Mouse (Mus musculus) forebrain, embryonic 11.5 days (tissue): ENCODE data around the gene Ttn. TPM values are rescaled to one million over a fixed set of nuclear protein-coding genes. Genes with fewer than 3 reads are reported as not detected.

Experiments
- ATAC-seq: fragments of 200-750 bp; cut with Nextera tagmentation; replicated peaks from 2 replicates; pipeline ENCODE4 v1.8.0; 2017; ENCODE audit warnings: moderate TSS enrichment; ENCODE audit not compliant: low FRiP score
- DNase-seq: peaks from one replicate; pipeline ENCODE4 v3.0.0-alpha.2; 2017; ENCODE audit warnings: low spot score
- H3K27ac ChIP-seq: fragments of 300-500 bp; sonication (generic); 2 replicates; pipeline ENCODE4 v1.5.1; 2014; ENCODE audit warnings: low read depth, low read length
- H3K27me3 ChIP-seq: fragments of 300-500 bp; sonication (generic); 2 replicates; pipeline ENCODE4 v1.6.1; 2014; ENCODE audit warnings: mild to moderate bottlenecking, low read length, mixed read lengths; ENCODE audit not compliant: control insufficient read depth, insufficient read depth
- H3K36me3 ChIP-seq: fragments of 300-500 bp; sonication (generic); 2 replicates; pipeline ENCODE4 v1.6.1; 2014; ENCODE audit warnings: mild to moderate bottlenecking, low read length, moderate library complexity, mixed read lengths; ENCODE audit not compliant: control insufficient read depth, insufficient read depth
- H3K4me1 ChIP-seq: fragments of 300-500 bp; sonication (generic); replicated peaks from 2 replicates; pipeline ENCODE4 v1.6.1; 2014; ENCODE audit warnings: low read length, mixed read lengths; ENCODE audit not compliant: control insufficient read depth, insufficient read depth
- H3K4me2 ChIP-seq: fragments of 300-500 bp; sonication (generic); 2 replicates; pipeline ENCODE4 v1.6.1; 2014; ENCODE audit warnings: low read depth, mild to moderate bottlenecking, low read length, moderate library complexity, mixed read lengths; ENCODE audit not compliant: severe bottlenecking
- H3K4me3 ChIP-seq: fragments of 300-500 bp; sonication (generic); 2 replicates; pipeline ENCODE4 v1.5.1; 2014; ENCODE audit warnings: low read depth, low read length
- H3K9ac ChIP-seq: fragments of 300-500 bp; sonication (generic); 2 replicates; pipeline ENCODE4 v1.6.1; 2014; ENCODE audit warnings: low read length
- H3K9me3 ChIP-seq: fragments of 300-500 bp; sonication (generic); 2 replicates; pipeline ENCODE4 v1.6.1; 2016; ENCODE audit warnings: low read length, mixed read lengths; ENCODE audit not compliant: control insufficient read depth
- WGBS: fragments of 180-500 bp; shearing (Covaris S2); extraction: QIAGEN DNeasy Blood & Tissue Kit; methylation state at CpG from one replicate; pipeline ENCODE4 v1.1.7; 2014; 5-methylcytosine and 5-hydroxymethylcytosine counted together
- polyA plus RNA-seq: library from polyadenylated mRNA; unstranded; fragments of >200 nt; fragmentation: Nextera tagmentation; extraction: Ambion mirVana; gene quantifications from 2 replicates; pipeline ENCODE4 v1.2.1, GENCODE M21; 2014

Gene Ttn
- polyA plus RNA-seq, 1 experiment from 2014 or later = 0.04 TPM

- Histone ChIP-seq H3K36me3 (no peaks in the 10 kb centered on the region), H3K27ac (no peak overlapping the region), H3K9ac (no peak overlapping the region), H3K4me3 (no peak overlapping the region), H3K4me2 (no peak overlapping the region), H3K27me3 (no peaks in the 10 kb centered on the region), H3K4me1 (no peaks in the 10 kb centered on the region), H3K9me3 (no peaks in the 10 kb centered on the region)
- ATAC-seq (no peak), DNase-seq (no peak)
- WGBS = 92% methylated on average over 24 of the region's 24 CpGs
These were observed 80.8 kb downstream of the Ttn start for GRCm38 (mm10) chr2:76901476-76902086.

GRCm38 (mm10) chr2:76899886-76900285 lies 82.5 kb downstream of the Ttn start:
- Histone ChIP-seq H3K4me2 (no peak overlapping the region), H3K27me3 (no peaks in the 10 kb centered on the region), H3K9ac (no peak overlapping the region), H3K36me3 (no peaks in the 10 kb centered on the region), H3K9me3 (no peaks in the 10 kb centered on the region), H3K4me3 (no peak overlapping the region), H3K4me1 (no peaks in the 10 kb centered on the region), H3K27ac (no peak overlapping the region)
- DNase-seq (no peak), ATAC-seq (no peak)
- 96% methylated on average over 11 of the region's 11 CpGs for WGBS

- H3K9me3 ChIP-seq = no peaks in the 10 kb centered on the region
- H3K27ac ChIP-seq = no peak overlapping the region
- 89% methylated on average over 8 of the region's 8 CpGs for WGBS
- H3K27me3 ChIP-seq = no peaks in the 10 kb centered on the region
- H3K9ac ChIP-seq = no peak overlapping the region
- no peak overlapping the region for H3K4me2 ChIP-seq
- H3K36me3 ChIP-seq = no peaks in the 10 kb centered on the region
- H3K4me3 ChIP-seq = no peak overlapping the region
- DNase-seq (no peak), ATAC-seq (no peak)
- H3K4me1 ChIP-seq = no peaks in the 10 kb centered on the region
These were observed 85.4 kb downstream of the Ttn start for GRCm38 (mm10) chr2:76896990-76897389.

- Histone ChIP-seq H3K4me1 (no peaks in the 10 kb centered on the region), H3K27me3 (no peaks in the 10 kb centered on the region), H3K4me3 (no peak overlapping the region), H3K36me3 (no peaks in the 10 kb centered on the region), H3K9ac (no peak overlapping the region), H3K9me3 (no peaks in the 10 kb centered on the region), H3K4me2 (no peak overlapping the region), H3K27ac (no peak overlapping the region)
- WGBS = 90% methylated on average over 4 of the region's 4 CpGs
- no peak for DNase-seq
- no peak for ATAC-seq
These were observed 87.0 kb downstream of the Ttn start for GRCm38 (mm10) chr2:76895327-76895726.

- Histone ChIP-seq H3K4me1 (no peaks in the 10 kb centered on the region), H3K27ac (no peak overlapping the region), H3K9me3 (no peaks in the 10 kb centered on the region), H3K4me3 (no peak overlapping the region), H3K36me3 (no peaks in the 10 kb centered on the region), H3K9ac (no peak overlapping the region), H3K27me3 (no peaks in the 10 kb centered on the region), H3K4me2 (no peak overlapping the region)
- no peak for DNase-seq
- WGBS = 88% methylated on average over 7 of the region's 7 CpGs
- no peak for ATAC-seq
These were observed 93.6 kb downstream of the Ttn start for GRCm38 (mm10) chr2:76888721-76889120.

- DNase-seq (no peak), ATAC-seq (no peak)
- no peaks in the 10 kb centered on the region for H3K4me1 ChIP-seq
- WGBS = 89% methylated on average over 13 of the region's 13 CpGs
- no peak overlapping the region for H3K27ac ChIP-seq
- H3K4me3 ChIP-seq = no peak overlapping the region
- H3K9me3 ChIP-seq = no peaks in the 10 kb centered on the region
- H3K9ac ChIP-seq = no peak overlapping the region
- no peaks in the 10 kb centered on the region for H3K36me3 ChIP-seq
- H3K27me3 ChIP-seq = no peaks in the 10 kb centered on the region
- H3K4me2 ChIP-seq = no peak overlapping the region
These were observed 96.5 kb downstream of the Ttn start for GRCm38 (mm10) chr2:76885855-76886254.

GRCm38 (mm10) chr2:76881406-76881805 lies 100.9 kb downstream of the Ttn start:
- no peak overlapping the region for H3K4me3 ChIP-seq
- H3K36me3 ChIP-seq = no peaks in the 10 kb centered on the region
- no peak for DNase-seq
- WGBS = 90% methylated on average over 12 of the region's 12 CpGs
- no peaks in the 10 kb centered on the region for H3K27me3 ChIP-seq
- H3K4me2 ChIP-seq = no peak overlapping the region
- no peak overlapping the region for H3K9ac ChIP-seq
- no peaks in the 10 kb centered on the region for H3K4me1 ChIP-seq
- H3K9me3 ChIP-seq = no peaks in the 10 kb centered on the region
- no peak overlapping the region for H3K27ac ChIP-seq
- no peak for ATAC-seq

GRCm38 (mm10) chr2:76875587-76875986 lies 106.8 kb downstream of the Ttn start:
- WGBS = 93% methylated on average over 12 of the region's 12 CpGs
- DNase-seq = no peak
- no peak for ATAC-seq

GRCm38 (mm10) chr2:76866928-76867327 lies 115.4 kb downstream of the Ttn start:
- WGBS = 33% methylated on average over 4 of the region's 4 CpGs
- ATAC-seq (no peak), DNase-seq (no peak)
- Histone ChIP-seq H3K4me3 (no peak overlapping the region), H3K27ac (no peak overlapping the region), H3K36me3 (no peaks in the 10 kb centered on the region), H3K9ac (no peak overlapping the region), H3K9me3 (no peaks in the 10 kb centered on the region), H3K4me1 (no peaks in the 10 kb centered on the region), H3K27me3 (no peaks in the 10 kb centered on the region), H3K4me2 (no peak overlapping the region)

More at GRCm38 (mm10) chr2:76875587-76875986, 106.8 kb downstream of the Ttn start:
- Histone ChIP-seq H3K27ac (no peak overlapping the region), H3K4me2 (no peak overlapping the region), H3K9ac (no peak overlapping the region), H3K4me1 (no peaks in the 10 kb centered on the region), H3K9me3 (no peaks in the 10 kb centered on the region), H3K27me3 (no peaks in the 10 kb centered on the region), H3K4me3 (no peak overlapping the region), H3K36me3 (no peaks in the 10 kb centered on the region)
